Mouse (Mus musculus) frontal cortex, postnatal 25 days (tissue): ENCODE results near the gene Stmn1.

ENCODE experiments used
- DNase-seq, 2 experiments: peaks; one replicate each; pipeline ENCODE4 v3.0.0; 2022; ENCODE audit warnings: low spot score in 2 of 2

Stmn1 gene

DNA sequence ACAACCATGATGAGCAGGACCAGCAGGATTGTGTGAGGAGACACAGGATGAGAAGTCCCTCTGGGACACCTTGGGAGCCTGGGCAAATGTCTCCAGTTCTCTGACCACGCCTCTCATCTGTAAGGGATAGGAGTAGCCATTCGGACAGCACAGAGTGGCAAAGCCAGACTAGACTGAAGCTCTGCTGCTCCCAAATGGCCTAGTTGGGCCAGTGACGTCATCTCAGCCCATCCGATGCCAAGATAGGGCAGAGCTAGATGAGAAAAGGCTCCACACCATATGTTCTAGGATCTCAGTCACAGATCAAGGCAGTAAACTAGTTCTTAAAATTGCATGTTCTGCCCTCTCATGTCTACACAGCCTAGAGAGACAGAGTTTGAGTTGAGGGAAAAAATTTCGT is 9.3 kb upstream of the Stmn1 start:
- no peak for DNase-seq

DNA sequence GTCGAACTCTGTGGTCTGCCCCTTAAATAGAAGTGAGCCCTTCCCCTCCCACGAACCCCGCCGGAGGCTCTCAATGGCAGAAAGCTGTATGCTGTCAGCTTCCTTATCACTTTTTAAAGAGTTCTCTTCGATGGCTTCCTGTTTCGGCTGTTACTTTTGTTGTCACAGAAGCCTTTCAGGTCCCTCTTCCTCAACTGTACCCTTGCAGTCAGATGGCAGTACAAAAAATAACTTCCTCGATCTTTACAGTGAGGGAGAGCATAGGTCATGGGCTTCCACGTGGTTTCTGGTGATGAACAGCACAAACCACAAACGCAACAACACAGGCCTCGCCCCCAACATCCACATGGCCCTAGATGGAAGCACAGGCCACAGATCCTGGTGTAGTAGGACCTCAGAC is 7.8 kb upstream of the Stmn1 start:
- no peak for DNase-seq

DNA sequence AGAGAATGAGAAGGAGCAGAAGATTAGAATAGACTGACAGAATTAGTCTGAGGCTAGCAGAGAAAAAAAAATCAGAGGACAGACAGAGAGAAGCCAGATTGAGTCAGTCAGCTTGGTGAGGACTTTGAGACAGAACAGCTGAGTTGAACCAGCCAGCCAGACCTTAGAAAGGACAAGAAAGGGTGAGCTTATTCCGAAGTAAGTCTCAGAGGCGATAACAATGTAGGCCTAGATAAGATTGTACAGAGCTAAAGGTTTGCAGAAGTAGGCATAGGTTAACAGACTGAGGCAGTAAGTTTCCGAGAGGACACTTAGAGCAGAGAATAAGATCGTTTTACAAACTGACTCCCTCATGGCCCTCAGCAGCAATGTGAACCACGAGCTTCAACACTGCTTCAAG is 6.9 kb upstream of the Stmn1 start:
- no peak for DNase-seq

DNA sequence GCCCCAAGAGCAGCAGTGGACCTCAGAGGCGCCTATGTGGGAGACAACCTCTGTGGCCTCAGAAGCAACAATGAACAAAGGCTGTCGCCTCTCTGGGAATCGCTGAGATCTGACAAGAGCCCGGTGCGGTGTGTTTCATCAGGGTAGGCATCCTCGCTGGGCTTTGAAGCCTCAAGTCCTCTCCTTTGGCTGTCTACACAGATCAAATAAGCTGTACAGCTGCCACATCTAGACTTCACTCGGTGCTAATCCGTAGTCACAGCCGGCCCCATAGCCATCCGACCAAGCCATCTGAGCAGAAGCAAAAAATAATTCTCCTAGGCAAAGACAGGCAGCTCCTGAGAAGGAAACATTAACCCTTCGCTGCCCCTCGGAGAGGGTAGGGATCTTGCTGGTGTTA is 2.3 kb upstream of the Stmn1 start:
- no peak for DNase-seq

DNA sequence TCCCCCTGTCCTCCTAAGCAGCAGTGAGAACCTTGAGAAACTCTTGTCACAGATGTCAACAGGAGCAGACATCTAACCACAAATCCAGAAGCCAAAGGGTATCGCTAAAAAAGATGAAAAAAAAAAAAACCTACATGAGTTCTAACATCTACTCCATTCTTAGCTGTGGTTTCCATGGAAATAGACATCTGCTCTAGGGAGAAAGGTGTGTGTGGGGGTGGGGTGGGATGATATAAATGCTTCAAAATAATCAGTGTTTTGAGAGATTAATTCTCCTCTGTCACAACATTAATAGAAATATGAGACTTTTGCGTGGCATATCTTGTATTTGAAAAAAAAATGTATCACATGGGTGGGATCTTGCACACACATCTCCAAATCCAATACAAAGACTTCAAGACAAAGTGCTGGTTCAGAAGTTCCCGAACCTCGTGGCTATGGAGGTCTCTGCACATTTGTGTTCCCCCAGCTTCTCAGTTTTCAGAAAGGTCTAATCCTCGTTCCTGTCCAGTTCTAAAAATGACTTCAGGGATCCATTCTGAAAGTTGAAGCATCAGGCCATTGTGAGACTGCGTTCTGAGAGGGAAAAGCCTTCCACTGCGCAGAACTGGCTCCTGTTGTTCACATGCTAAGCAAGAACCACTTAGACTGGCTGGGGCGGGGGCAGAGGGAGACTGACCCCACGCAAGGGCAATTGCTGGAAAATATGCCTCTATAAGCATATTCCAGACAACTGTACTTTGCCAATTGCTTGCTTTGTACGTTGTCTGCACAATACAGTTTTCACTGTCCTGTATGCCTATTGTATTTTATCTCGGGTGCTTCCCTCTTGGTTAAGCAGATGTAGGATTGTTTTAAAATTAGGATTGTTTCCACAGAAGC is 1.5 kb upstream of the Stmn1 start:
- no peak for DNase-seq

DNA sequence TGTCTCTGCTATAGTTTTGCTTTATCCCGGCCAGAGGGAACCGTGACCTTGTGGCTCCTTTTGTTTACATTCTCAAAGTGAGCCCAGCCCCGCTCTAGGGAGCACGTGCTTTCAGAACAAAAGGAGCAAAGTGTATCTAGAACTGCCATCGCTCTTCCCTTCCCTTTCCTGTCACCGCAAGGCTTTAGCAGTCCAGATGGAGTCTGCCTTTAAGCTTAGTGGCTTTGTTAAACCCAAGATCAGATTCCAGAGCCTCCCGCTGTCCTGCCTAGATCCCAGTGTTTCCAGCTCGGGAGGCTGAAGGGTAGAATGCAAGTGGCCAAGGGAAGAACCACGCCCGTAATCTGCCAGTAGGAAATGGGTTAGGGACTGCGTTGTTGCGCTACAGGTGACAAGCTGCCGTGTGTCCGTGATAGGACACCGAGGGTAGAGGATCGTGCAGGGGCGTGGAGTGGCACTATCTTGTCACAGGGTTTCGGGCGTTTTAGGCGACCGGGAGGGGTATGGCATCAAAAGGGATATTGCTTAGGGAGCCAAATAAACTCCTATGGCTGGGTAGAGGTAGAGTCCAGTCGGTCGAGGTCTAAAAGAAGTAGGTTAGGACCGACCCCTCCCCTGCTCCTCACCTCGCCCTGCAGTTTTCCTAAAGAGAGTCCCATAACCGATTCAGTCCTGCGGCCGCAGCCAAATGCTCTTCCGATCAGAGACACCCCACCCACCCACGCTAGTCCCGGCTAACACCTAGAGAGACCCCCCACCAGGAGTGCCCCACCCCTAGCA is 495 bp upstream of the Stmn1 start:
- no peak for DNase-seq

DNA sequence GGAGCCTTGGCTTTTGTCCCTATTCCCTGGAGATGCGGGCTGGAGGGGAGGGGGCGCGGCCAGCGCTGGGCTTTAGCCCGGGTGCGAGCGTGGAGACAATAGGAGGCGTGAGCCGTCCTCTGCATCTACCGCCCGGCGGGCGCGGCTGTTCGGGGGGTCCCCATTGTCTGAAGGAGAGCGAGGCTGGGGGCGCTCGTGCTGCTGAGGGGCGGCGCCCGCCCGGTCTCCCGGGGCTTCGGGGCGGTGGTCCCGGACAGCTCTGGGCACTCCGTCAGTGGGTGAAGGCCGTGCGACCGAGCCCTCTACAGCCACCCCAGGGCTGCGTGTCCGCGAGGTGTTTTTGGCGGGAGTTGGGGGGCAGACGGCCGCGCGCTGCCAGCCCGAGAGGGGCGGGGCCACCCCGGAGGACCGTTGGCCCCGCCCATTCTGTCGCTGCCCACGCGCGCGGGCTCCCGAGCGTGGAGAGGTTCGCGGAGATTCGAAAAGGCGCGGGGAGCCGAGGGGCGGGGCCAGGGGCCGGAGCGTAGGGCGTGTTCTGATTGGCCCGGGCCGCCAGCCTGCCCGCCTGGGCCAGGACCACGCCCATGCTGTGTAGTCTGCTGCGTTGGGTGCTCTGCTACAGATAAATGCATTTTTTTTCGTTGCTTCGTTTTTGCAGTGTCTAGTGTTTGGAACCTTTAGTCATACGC is 602 bp downstream of the Stmn1 start:
- DNase-seq, result peak; percentile 81 to 91

DNA sequence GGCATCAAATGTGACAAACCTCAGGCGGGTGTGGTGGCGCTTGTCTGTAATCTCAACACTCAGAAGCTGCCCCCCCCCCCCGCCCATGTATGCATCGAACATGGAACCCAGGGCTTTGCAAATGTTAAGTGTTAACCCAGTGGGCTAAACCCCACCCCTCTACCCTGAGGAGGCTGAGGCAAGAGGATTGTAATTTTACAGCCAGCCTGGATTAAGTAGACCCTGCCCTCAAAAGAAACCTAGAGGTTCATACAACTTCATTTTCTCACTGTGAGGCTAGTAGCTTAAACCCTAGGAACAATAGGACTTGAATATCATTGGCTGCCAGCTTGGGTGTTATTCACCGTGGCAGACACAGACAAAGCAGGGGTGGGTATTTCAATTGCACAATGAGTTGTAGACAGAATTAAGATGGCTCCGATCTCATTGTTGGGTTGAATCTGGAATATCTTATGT is 1.2 kb downstream of the Stmn1 start:
- no peak for DNase-seq

DNA sequence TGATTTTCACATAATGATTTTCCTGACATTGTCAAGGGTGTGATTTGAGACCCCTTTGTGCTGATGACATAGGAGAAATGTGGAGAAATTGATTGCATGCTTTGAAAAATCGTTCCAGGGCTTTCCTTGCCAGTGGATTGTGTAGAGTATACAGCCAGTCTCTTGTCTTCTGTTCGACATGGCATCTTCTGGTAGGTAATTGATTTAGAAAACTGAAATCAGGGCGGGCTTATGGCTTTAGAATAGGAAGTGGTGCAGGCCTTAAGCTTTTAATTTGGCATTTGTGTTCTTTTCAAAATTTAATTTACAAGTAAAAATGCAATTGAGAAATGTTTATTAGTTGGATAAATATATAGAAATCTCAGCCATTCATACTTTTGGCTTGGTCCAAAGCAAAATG is 1.9 kb downstream of the Stmn1 start:
- no peak for DNase-seq

DNA sequence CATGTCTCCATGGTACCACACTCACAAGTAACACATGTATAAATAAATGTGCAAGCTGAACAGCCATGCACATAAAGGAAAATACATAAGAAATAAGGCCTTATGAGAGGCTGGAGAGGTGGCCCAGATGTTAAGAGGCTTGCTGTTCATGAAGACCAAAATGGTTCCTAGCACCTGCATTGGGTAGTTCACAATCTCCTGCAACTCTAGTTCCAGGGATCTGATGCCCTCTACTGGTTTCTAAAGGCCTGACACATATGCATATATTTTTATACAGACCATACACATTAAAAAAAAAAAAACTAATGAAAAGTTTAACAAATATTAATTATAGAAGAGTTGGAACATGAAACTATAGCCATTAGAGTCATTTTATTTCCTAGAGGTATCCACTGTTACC is 3.3 kb downstream of the Stmn1 start:
- DNase-seq, result no peak

DNA sequence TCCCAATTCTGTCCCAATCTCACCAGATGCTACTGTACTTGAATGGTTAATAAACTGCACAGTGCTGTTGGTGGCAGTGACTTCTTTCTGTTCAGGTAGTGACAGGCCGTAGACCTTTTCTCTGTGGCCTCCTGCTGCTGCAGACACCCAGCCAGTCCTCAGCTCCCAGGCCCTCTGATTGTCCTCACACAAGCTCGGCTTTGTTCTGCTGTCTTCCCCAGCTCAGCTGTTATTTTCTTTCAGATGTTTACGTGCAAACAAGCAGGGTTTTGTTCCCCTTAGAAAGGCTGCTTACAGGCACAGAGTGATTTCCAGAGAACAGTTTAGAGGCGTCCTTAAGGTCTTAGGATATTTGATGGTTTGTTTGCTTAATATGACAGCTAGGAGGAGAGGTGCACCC is 5.6 kb downstream of the Stmn1 start:
- no peak for DNase-seq

DNA sequence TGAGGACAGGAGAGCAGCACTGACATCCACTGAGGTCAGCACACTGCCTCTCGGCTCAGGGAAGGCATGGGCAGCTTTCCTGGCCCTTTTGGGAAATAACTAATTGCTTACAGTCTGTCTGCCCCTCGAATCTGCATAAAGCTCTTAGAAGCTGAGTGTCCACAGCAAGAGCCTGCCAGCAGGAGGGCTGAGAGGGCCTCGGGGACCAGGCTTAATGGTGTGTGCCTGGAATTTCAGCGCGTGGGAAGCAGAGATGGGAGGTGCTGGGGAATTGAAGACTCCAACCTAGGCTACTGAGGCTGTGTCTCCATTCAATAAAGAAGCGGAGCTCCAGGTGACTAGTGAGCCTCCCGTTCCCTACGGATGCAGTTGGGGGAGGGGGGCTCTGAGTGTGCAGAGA is 6.1 kb downstream of the Stmn1 start:
- no peak for DNase-seq

DNA sequence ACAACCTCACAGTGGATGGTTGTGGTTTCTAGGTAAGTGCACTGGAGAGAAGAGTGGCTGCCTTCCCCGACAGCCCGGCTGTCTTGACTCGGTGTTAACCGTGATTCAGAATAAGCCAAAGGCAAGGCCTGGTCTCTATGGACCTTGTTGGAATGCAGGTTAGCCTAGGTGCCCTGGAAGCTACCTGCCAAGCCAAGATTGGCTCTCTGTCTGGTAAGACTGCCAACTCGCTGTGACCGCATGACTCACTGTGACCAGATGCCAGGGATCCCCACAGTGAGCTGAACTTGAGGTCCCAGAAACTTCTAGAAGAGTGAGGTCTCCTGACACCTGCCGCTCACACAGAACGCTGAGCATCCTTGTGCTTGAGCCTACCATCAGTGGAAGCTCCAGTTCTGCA is 8.8 kb downstream of the Stmn1 start:
- no peak for DNase-seq

DNA sequence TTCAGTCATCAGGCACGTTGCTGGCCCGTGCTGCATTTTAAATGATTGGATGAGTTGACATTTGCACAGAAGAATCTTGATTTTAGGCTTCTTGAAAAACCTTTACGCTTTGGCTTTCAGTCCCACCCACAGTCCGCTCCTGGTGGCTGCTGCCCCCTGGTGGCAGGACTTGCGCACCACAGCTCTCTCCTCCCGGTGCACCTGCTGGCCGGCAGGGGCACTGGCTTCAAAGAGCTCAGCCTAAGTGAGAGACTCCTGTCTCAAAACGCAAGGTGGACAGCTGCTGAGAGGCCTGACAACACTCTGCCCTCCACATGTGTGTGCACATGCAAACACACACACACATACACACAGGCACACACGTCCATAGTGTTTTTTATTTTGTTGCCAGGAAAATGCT is 9.9 kb downstream of the Stmn1 start:
- DNase-seq, result peak; percentile 86 to 95

DNA sequence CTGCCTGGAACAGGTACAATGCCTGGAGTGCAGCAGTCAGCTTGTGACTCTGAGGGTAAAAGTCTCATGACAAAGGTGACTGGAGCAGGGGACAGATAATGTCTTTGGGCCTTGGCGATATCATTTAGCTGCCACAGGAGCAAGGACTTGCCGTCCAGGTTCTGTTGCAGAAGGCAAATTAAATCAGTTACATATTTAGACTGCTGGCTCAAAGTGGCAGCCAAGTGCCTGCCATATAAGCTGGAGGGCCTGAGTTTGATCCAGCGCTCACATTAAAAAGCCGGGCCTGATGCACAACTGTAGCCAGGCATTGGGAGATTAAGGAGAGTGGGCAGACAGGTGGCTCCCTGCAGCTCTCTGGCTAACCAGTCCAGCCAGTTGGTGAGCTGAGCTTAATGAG is 11.7 kb downstream of the Stmn1 start:
- no peak for DNase-seq

DNA sequence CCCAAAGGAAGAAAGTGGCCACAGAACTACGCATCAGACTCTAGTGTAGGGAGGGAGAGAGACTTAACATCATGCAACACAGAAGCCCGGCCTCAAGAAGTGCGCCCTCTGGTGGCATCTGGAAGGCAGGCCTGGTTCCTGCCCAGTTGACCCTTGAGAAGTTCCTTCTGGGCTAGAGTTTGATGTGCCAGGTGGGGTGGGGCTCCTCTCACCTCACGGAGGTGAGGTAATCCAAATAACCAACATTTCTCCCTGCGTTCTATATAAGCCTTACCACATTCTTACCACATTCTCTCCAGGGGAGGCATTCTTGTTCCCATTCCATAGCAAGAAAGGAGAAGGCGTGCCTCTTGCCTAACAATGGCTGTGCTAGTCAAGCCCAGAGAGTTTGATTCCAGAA is 12.7 kb downstream of the Stmn1 start:
- peak in 1 of 2 experiments; percentile 65 for DNase-seq

DNA sequence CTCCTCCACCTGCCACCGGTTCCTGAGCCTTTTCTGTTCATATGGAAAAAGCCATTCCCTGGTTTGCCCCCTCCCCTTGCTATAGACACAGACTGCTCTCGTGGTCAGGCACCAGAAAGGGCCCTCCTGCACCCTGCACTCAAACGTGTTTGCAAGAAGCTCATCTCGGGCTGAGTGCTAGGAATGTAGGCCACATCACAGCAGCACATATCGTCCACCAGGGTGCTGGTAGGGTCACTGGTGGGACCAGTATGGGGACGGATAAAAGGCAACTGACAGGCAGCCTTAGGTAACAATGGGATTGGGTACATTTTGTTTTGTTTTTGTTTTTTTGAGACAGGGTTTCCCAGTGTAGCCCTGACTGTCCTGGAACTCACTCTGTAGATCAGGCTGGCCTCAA is 13.2 kb downstream of the Stmn1 start:
- no peak for DNase-seq

DNA sequence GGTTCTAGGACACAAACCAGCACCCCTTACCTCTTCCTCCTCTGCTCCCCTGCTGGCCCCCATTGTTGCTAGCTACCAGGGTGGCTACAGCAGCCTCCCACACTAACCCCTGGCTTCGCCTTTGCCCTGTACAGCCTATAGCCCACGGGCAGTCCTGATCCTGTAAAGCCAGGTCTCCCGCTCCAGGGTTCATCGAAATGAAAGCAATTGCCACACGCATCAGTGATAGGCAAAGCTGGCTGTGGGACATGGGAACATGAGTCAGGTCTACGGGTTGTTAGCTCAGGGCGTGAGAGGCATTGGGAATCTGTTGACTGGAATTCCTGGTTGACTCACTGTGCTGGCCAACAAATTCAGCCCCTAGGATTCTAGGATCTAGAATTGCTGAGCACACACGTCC is 14.3 kb downstream of the Stmn1 start:
- no peak for DNase-seq

DNA sequence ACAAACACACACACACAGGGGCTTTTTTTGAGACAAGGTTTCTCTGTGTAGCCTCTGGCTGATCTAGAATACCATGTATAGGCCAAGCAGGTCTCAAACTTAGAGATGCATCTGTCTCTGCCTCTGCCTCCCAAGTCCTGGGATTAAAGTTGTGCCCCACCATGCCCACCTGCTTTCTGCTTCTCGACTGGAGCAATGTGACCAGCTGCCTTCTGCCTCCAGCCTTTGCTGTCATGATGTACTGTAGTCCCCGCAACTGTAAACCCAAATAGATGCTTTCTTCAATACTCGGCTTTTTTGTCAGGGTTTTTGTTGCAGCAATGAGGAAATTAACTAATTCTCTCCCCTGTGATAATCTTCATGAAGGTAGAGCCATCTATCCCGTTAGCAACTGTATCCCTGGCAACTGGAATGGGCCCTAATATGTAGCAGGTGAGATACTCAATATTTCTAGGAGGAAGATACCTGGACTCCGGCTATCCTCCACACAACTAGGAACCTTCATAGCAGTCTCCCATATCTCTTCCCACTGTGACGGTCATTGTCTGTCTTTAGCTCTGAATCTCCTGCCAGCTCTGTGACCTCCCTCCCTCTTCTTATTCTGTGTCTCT is 15.1 kb downstream of the Stmn1 start:
- no peak for DNase-seq

DNA sequence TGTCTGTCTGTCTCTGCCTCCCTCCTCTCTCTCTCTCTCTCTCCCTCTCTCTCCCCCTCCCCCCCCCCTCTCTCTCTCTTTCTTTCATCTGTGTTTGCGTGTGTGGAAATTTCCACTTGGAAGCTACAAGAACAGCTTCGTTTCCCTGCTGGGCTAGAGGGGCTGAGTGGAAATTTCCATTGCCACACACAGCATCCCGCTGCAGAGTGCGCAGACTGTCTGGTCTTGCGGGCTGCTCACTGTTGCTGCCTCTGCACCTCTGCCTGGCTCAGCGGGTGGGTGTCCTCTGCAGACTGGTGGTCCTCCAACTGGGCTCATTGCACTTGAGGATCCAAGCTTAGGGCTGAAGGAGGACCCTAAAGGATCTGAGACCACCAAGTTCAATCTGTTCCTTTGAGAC is 15.6 kb downstream of the Stmn1 start:
- DNase-seq, result no peak

DNA sequence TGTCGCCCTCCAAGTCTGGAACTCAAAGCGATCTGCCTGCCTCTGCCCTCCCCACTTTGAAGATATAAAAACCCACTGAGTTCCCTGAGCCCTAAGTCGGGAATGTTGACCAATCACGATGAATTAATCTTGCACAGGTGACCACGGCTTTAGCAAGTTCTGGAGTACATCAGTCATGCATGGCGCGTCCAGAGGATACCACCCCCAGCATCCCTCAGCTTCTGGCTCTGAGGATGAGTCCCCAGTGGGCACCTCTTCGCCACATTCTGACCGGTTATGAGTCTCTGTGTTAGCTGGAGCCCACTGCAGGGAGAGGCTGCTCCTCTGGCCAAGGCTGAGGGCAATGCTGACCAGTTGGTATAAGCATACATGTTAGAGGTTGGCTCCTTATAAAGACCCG is 16.1 kb downstream of the Stmn1 start:
- DNase-seq, result no peak
